Mouse (Mus musculus): Measurements from ENCODE around the gene Atox1. TPM values are rescaled to one million over a fixed set of nuclear protein-coding genes. Genes with fewer than 3 reads are reported as not detected.

The Atox1 gene
- polyA plus RNA-seq, 1 experiment: 698 TPM

- Histone ChIP-seq H3K27ac (ENCODE audit: insufficient read depth, low read depth, low read length) (no peak overlapping the region), H3K27me3 (replicated peaks; ENCODE audit: control insufficient read depth, insufficient read depth, low read length) (no peaks in the 10 kb centered on the region), H3K36me3 (ENCODE audit: control insufficient read depth, insufficient read depth, low read length) (no peaks in the 10 kb centered on the region), H3K4me3 (ENCODE audit: insufficient read depth, low read depth, low read length) (no peak overlapping the region), H3K4me1 (ENCODE audit: control insufficient read depth, insufficient read depth, low read length) (peaks cover 13% of the 10 kb centered on the region; the same call in 1 of the 2 replicates)
- TF ChIP-seq POLR2A (IDR thresholded peaks at IDR 0.05; ENCODE audit: low read depth, low read length) (no peak), CTCF (conservative IDR thresholded peaks at IDR 0.05; ENCODE audit: insufficient read depth, insufficient read length, low read depth, low read length) (no peak)
- WGBS: 39% methylated on average over 2 of the region's 2 CpGs
- no peak for DNase-seq
These were observed 5.9 kb downstream of the Atox1 start for GRCm38 (mm10) chr11:55455166-55455565.

DNA sequence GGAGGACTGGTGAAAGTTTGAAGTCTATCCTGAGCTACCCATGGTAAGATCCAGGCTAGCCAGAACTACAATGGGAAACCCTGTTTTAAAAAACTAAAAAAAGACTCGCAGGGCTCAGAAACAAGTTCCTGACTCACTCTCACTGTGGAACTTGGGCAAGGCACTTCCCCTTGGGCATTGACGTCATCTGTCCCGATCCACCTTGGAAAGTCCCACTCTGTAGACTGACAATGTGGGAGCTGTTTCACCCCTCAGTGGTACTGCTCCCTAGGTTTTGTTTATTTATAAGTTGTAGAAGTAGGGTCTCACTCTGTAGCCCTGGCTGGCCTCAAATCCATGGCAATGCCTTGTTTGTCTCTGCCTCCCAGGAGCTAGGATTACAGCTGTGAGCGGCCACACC lies 7.4 kb downstream of the Atox1 start:
- Histone ChIP-seq H3K27me3 (replicated peaks; ENCODE audit: control insufficient read depth, insufficient read depth, low read length) (no peaks in the 10 kb centered on the region), H3K4me3 (ENCODE audit: insufficient read depth, low read depth, low read length) (no peak overlapping the region), H3K36me3 (ENCODE audit: control insufficient read depth, insufficient read depth, low read length) (no peaks in the 10 kb centered on the region), H3K4me1 (ENCODE audit: control insufficient read depth, insufficient read depth, low read length) (peaks cover 12% of the 10 kb centered on the region; the same call in 1 of the 2 replicates), H3K27ac (ENCODE audit: insufficient read depth, low read depth, low read length) (peak overlapping the region; percentile 19)
- WGBS: 79% methylated on average over 4 of the region's 4 CpGs
- no peak for TF ChIP-seq POLR2A (IDR thresholded peaks at IDR 0.05; ENCODE audit: low read depth, low read length)
- TF ChIP-seq CTCF (conservative IDR thresholded peaks at IDR 0.05; ENCODE audit: insufficient read depth, insufficient read length, low read depth, low read length): no peak
- peak; percentile 51 for DNase-seq

GRCm38 (mm10) chr11:55450311-55450710 lies 10.7 kb downstream of the Atox1 start:
- DNase-seq: no peak
- TF ChIP-seq CTCF (conservative IDR thresholded peaks at IDR 0.05; ENCODE audit: insufficient read depth, insufficient read length, low read depth, low read length) (no peak), POLR2A (IDR thresholded peaks at IDR 0.05; ENCODE audit: low read depth, low read length) (no peak)
- no peak overlapping the region for H3K4me3 ChIP-seq (ENCODE audit: insufficient read depth, low read depth, low read length)
- peaks cover 1% of the 10 kb centered on the region; the same call in 1 of the 2 replicates for H3K36me3 ChIP-seq (ENCODE audit: control insufficient read depth, insufficient read depth, low read length)
- WGBS: 60% methylated on average over 4 of the region's 4 CpGs
- H3K27me3 ChIP-seq (replicated peaks; ENCODE audit: control insufficient read depth, insufficient read depth, low read length): no peaks in the 10 kb centered on the region
- peak overlapping the region; percentile 24; the same call in 1 of the 2 replicates for H3K27ac ChIP-seq (ENCODE audit: insufficient read depth, low read depth, low read length)
- peaks cover 3% of the 10 kb centered on the region; the same call in 1 of the 2 replicates for H3K4me1 ChIP-seq (ENCODE audit: control insufficient read depth, insufficient read depth, low read length)

DNA sequence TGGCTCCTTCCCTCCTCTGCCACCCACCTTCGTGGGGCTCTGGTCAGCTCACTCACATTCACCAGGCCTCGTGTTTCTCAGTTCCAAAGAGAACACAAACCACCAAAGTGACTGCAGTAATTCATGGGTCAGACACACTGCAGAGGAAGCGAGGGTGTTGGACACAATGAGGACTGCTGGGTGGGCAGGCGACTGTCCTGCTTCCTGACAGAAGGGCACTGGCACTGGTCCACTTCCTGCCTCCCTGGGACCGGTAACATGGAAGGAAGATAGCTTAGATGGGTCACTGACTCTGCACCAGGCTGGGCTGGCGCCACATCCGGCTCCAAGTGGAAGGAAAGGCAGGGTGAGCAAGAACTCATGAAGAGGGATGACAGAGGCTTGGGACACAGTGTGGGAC lies 11.5 kb downstream of the Atox1 start:
- 40% methylated on average over 7 of the region's 7 CpGs for WGBS
- peak overlapping the region; percentile 24 for H3K27ac ChIP-seq (ENCODE audit: insufficient read depth, low read depth, low read length)
- H3K36me3 ChIP-seq (ENCODE audit: control insufficient read depth, insufficient read depth, low read length): peaks cover 1% of the 10 kb centered on the region; the same call in 1 of the 2 replicates
- TF ChIP-seq POLR2A (IDR thresholded peaks at IDR 0.05; ENCODE audit: low read depth, low read length): no peak
- TF ChIP-seq CTCF (conservative IDR thresholded peaks at IDR 0.05; ENCODE audit: insufficient read depth, insufficient read length, low read depth, low read length): no peak
- no peaks in the 10 kb centered on the region for H3K27me3 ChIP-seq (replicated peaks; ENCODE audit: control insufficient read depth, insufficient read depth, low read length)
- DNase-seq: peak; percentile 71
- no peaks in the 10 kb centered on the region for H3K4me1 ChIP-seq (ENCODE audit: control insufficient read depth, insufficient read depth, low read length)
- H3K4me3 ChIP-seq (ENCODE audit: insufficient read depth, low read depth, low read length): no peak overlapping the region

DNA sequence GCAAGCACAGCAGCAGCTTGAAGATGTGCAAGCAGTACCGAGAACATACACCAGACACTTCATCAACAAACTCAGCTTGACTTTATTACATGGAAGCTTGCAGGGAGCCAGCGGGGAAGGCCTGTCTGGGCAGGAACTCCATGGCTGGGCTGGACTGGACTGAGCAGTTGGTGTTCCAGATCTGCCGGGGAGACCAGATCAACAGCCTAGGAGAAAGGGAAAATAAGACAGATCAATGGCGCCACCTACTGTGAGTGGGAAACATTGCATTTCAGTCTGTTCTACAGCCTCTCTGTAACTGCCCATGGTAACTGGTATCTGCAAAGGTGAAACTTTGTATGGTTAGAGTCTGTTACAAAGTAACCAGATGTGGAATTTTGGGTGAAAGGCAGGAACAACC lies 14.5 kb downstream of the Atox1 start:
- H3K27me3 ChIP-seq (replicated peaks; ENCODE audit: control insufficient read depth, insufficient read depth, low read length): no peaks in the 10 kb centered on the region
- no peak overlapping the region for H3K27ac ChIP-seq (ENCODE audit: insufficient read depth, low read depth, low read length)
- H3K36me3 ChIP-seq (ENCODE audit: control insufficient read depth, insufficient read depth, low read length): peaks cover 1% of the 10 kb centered on the region; the same call in 1 of the 2 replicates
- no peak for TF ChIP-seq POLR2A (IDR thresholded peaks at IDR 0.05; ENCODE audit: low read depth, low read length)
- TF ChIP-seq CTCF (conservative IDR thresholded peaks at IDR 0.05; ENCODE audit: insufficient read depth, insufficient read length, low read depth, low read length): peak; percentile 76
- no peaks in the 10 kb centered on the region for H3K4me1 ChIP-seq (ENCODE audit: control insufficient read depth, insufficient read depth, low read length)
- H3K4me3 ChIP-seq (ENCODE audit: insufficient read depth, low read depth, low read length): no peak overlapping the region
- 14% methylated on average over 4 of the region's 4 CpGs for whole genome bisulfite sequencing
- peak; percentile 91 for DNase-seq

DNA sequence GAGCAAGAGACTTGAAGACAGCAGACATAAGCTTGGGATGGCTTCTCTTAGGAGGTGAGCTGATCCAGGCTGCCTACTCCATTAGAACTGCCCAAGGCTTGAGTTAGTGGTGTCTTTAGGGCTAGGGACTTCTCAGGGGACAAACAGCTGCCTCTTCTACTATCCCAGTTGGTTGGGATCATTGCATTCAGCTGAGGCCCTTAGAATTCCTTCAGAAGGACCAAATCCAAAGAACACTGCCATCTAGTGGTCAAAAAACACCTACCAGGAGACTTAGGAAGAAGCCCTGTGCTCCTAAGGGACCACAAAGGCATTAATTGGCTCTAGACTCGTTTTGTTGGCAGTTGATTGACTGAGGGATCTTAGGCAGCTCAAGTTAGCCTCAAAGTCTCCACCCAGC lies 16.3 kb downstream of the Atox1 start:
- peak; percentile 81 for DNase-seq
- no peak overlapping the region for H3K27ac ChIP-seq (ENCODE audit: insufficient read depth, low read depth, low read length)
- TF ChIP-seq CTCF (conservative IDR thresholded peaks at IDR 0.05; ENCODE audit: insufficient read depth, insufficient read length, low read depth, low read length): 0 out of 2 replicates have a peak, but pooled peaks have one; percentile 28
- no peak for TF ChIP-seq POLR2A (IDR thresholded peaks at IDR 0.05; ENCODE audit: low read depth, low read length)

GRCm38 (mm10) chr11:55439718-55440117 lies 21.3 kb downstream of the Atox1 start:
- WGBS: 69% methylated on average over 5 of the region's 5 CpGs
- no peaks in the 10 kb centered on the region for H3K36me3 ChIP-seq (ENCODE audit: control insufficient read depth, insufficient read depth, low read length)
- no peaks in the 10 kb centered on the region for H3K4me1 ChIP-seq (ENCODE audit: control insufficient read depth, insufficient read depth, low read length)
- H3K4me3 ChIP-seq (ENCODE audit: insufficient read depth, low read depth, low read length): no peak overlapping the region
- H3K27ac ChIP-seq (ENCODE audit: insufficient read depth, low read depth, low read length): no peak overlapping the region
- no peaks in the 10 kb centered on the region for H3K27me3 ChIP-seq (replicated peaks; ENCODE audit: control insufficient read depth, insufficient read depth, low read length)
- TF ChIP-seq CTCF (conservative IDR thresholded peaks at IDR 0.05; ENCODE audit: insufficient read depth, insufficient read length, low read depth, low read length): no peak
- TF ChIP-seq POLR2A (IDR thresholded peaks at IDR 0.05; ENCODE audit: low read depth, low read length): no peak
- no peak for DNase-seq

More for the DNA sequence above, 16.3 kb downstream of the Atox1 start:
- H3K36me3 ChIP-seq (ENCODE audit: control insufficient read depth, insufficient read depth, low read length): peaks cover 1% of the 10 kb centered on the region; the same call in 1 of the 2 replicates
- no peak overlapping the region for H3K4me3 ChIP-seq (ENCODE audit: insufficient read depth, low read depth, low read length)
- WGBS: 0% methylated on average over 1 of the region's 1 CpGs
- no peaks in the 10 kb centered on the region for H3K27me3 ChIP-seq (replicated peaks; ENCODE audit: control insufficient read depth, insufficient read depth, low read length)
- H3K4me1 ChIP-seq (ENCODE audit: control insufficient read depth, insufficient read depth, low read length): no peaks in the 10 kb centered on the region
